Mouse (Mus musculus) c-Kit-positive CD71-positive TER-119-positive erythroid progenitor cells, embryonic 14.5 days (primary cell): ENCODE measurements around the gene Plpp3.

Experiments used
- DNase-seq: peaks from one replicate; pipeline ENCODE4 v3.0.0-alpha.2; 2013; ENCODE audit warnings: low spot score

The Plpp3 gene

GRCm38 (mm10) chr4:105190826-105191225, 33.7 kb downstream of the Plpp3 start:
- DNase-seq: no peak

DNA sequence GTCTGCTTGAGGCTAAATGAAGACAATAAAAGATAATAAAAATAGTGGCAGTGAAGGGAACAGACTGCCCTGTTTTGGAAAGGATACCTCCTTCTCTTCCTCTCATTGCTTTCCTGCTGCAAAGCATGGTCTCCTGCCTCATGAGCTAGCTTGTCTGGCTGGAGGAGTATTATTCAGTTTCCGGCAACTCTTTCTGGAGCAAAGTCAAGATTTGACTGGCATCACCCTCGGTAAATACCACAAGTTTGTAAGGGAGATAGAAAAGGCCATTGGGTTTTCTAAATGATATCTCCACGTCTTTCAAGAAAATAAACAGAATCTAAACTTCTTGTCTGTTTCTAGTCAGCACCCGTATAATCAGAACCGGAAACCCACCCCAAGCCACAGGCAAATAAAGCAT, 34.4 kb downstream of the Plpp3 start:
- no peak for DNase-seq

DNA sequence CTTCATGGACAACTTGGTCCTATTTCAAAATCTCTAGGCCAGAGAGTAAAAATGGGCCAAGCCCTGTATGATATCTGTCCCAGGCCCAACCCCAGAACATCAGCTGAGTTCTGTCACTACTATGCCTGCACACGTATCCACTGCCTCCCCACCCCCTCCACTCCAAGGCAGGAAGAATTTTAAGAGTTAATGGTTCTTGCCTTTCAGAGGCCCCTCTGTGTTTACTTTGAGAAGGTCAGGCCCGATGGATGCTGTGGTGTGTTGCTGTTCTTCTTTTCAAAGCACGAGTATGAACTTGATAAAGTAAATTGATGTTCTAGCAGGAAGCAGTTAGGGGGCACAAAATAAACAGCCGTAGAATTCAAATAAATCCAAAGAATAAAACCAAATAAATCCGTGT, 35.5 kb downstream of the Plpp3 start:
- DNase-seq: no peak

GRCm38 (mm10) chr4:105195256-105195655, 38.1 kb downstream of the Plpp3 start:
- no peak for DNase-seq

GRCm38 (mm10) chr4:105196099-105196498, 39.0 kb downstream of the Plpp3 start:
- DNase-seq: no peak

DNA sequence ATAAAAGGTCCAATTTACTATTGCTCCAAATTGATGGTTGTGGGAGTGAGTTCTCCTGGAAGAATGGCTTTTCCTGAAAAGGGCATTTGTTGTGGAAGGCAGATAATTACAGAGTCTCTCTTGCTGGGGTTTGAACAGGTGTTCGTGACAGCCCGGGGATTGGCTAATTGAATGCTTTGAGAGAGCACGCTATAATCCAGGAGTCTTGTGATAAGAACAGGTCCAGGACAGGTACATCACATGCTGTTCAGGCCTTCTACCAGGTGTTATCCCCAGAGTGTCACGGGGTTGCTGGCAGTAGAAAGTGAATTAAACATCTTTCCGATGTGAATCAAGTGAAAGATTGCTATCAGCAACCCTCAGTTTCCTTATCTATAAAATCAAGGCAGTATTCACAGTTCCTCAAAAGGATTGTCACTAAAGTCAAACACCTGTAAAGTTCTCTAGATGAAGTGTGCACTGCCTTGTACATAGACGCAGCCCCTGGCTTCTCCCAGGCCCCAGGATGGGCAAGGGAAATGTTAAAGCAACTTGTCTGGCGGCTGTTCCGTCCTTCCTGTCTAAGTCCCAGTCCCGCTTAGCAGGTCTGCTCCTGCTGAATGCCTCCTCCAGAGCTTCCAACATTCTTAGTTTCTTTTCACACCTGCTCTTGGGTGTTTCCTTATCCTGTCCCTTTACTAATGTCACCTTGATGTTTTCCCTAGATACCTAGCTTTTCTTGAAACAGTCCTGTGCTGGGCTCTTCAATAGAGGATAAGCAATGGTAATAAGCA, 40.0 kb downstream of the Plpp3 start:
- no peak for DNase-seq

- no peak for DNase-seq
Measured at GRCm38 (mm10) chr4:105198696-105199095, 41.5 kb downstream of the Plpp3 start.

DNA sequence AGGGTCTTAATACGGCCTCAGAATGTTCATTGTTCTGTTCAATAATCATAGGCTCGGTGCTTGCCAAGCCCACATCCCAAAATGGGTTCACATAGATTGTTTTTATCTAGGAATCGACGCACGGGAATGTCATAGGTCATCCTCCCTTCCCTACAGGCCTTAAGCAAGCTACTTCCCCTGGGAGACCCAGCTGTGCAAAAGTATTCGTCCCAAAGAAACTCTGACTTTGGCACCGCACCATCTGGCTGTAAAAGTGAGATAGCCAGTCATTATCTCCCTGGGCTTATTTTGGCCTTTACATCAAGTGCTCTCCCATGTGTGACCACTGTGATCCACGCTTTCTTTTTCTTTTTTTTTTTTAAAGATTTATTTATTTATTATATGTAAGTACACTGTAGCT, 42.2 kb downstream of the Plpp3 start:
- DNase-seq: no peak

DNA sequence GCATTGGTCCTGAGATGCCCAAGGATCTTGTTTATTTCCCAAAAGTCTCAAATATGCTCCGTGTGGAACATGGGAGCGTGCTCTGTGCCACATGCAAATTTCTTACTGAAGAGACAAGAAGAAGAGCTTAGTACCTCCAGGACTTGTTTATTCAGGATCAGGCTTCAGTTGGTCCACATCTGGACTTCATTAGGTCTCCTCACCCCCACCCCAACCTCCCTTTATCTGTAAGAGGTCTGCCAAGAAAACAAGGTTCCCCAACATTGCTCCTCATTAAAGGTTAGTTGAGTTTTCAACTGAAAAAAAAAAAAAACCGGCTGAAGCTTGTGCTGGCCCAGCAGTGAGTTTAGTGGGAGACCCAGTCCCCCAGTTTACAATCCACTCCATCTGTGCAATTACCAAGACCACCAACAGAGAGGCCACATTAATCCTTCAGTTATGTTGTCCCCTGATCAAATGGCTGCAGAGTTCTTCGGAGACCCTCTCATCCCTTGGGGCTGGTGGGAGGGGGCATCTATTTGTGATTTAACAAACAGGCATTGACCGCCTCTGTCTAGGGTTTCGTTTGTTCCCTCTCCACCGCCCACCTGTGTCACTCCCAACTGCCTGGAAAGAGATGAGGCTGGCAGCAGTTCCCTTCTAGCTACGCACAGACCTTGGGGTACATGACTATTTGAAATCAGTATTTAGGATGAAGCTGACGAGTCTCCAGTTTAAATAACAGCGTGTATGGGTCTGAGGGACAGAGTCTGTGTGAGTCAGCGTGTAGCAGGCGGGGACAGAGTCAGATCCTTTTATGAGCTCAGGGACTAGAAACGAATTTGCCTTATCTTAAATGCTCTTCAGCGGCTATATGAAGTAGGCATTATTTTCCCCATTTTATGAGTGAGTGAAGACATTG, 43.7 kb downstream of the Plpp3 start:
- no peak for DNase-seq

GRCm38 (mm10) chr4:105202439-105202838, 45.3 kb downstream of the Plpp3 start:
- no peak for DNase-seq

DNA sequence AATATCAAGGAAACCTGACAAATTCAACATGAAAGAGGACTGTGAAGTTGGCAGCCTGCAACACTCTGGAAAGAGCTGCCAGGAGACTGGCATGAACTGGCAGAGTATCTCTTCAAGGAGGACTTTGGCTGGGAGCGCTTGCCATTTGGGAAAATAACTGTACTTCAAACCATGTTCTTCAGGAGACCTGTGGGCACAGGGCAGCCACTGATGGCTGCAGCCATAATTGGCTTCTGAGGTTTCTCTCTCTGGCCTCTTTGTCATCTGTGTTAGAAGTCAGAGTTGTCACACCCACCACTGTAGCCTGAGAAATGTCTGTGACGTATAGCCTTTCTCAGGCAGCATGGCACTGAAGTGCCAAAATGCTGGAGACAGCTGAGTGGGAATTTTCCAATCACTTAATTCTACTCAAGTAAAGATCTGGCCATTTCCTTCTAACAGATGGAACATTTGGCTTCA, 46.2 kb downstream of the Plpp3 start:
- no peak for DNase-seq

DNA sequence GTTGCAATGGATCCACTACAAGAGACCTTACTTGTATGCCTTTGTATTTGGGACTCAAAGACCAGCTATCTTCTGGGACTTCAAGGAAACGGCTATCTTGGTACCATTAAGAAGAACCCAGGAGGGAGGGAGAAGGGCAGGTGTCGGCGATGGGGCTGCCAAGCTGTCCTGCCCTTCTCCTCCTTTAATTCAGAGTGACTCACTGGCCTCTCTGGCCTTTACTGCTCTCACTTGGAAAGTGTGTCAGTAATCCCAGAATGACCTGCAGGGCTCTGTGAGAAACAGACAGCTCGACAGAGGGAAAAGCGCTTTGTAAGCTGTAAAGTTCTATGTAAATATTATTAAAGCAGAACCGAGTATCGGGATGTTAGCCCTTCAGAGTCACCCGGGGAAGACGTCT, 46.9 kb downstream of the Plpp3 start:
- DNase-seq: no peak

DNA sequence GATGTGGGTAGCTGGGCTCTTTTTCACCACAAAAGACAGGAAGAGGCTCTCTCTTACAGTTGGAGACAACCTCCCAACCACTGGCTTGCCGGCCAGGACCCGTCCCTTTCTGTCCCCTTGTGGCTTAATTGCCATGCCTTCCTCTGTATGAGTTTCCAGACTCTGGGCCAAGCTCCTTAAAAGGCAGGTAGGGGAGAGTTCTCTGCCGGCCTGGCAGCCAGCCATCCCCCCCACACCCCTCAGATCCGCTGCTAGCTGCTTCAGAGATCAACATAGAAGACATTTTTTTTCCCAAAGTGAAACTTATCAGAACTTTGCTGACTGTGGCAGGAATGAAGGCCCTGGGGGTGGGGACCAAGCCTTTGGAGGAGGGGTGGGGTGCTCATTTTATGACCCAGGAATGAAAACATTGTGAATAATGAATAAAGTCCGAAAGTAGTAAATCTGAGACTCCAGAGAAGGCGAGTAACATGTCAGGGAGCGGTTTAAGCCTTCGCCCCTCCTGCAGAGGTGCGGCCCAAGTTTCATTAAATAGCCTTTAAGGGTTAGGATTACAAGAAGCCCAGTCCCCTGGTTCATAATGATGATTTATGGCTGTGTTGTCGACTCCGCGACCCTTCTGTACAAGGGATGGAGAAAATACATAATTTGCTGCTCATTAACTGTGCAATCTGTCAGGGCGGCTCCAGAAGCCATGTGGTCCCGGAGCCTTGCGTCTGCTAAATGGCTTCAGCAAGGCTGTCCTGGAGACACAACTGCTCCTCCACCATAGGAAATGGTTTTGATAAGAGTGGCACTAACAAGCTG, 48.1 kb downstream of the Plpp3 start:
- DNase-seq: no peak

GRCm38 (mm10) chr4:105206102-105206501, 49.0 kb downstream of the Plpp3 start:
- no peak for DNase-seq

DNA sequence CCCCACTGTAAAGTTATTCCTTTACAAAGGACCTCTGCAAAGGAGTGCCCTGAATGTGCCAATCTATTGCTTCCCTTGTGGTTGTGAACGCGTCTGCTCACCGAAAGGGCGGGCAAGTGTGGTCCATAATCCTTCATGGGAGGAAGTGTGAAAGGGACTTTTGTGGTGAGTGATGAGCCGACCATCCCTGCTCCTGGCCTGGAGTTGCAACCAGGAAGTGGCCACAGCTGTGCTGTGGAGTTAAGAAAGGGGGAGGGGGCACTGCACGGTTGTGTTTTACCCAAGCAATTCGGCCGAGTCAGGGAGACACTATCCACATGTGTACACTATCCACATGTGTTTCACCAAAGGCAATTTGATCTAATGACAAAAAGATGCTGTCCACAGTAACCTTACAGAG, 49.8 kb downstream of the Plpp3 start:
- DNase-seq: no peak

- DNase-seq: no peak
Measured at GRCm38 (mm10) chr4:105207641-105208040, 50.5 kb downstream of the Plpp3 start.

DNA sequence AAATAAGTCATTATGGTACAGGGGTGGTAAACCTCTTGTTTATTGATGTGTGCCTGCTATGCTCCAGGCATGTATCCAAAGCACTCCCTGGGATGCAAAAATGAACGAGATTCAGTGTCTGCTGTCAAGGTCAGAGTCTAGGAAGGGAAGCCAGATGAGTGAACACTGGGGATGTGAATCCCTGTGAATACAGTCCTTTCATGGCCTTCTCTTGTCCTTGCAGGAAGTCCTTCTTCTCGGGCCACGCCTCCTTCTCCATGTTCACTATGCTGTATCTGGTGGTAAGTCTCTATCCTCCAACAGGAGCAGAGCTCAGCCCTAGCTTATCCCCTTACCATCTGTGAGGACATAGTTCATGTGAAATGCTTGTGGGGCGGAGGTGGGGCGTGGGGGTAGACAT, 51.8 kb downstream of the Plpp3 start:
- no peak for DNase-seq

- no peak for DNase-seq
Measured at GRCm38 (mm10) chr4:105213314-105213713, 56.2 kb downstream of the Plpp3 start.

DNA sequence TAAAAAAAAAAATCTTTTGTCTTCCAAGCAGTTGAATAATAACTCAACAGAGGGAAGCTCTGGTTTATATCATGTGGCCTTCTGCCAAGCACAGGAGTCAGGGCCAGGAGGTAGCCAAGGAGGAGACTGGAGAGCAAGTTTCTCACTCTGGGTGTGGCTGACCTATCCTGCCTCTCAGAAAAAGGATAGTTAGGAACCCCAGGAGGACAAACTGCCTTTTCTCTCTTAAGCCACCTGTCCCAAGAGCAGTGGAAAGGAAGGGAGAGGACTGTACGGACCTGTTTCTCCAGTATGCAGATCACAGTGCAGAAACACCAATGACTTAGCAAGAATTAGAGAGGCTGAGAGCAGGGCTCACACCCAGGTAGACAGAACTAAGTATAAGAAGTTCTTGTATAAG, 57.3 kb downstream of the Plpp3 start:
- DNase-seq: no peak

- DNase-seq: no peak
Measured at GRCm38 (mm10) chr4:105215726-105216410, 58.7 kb downstream of the Plpp3 start.

DNA sequence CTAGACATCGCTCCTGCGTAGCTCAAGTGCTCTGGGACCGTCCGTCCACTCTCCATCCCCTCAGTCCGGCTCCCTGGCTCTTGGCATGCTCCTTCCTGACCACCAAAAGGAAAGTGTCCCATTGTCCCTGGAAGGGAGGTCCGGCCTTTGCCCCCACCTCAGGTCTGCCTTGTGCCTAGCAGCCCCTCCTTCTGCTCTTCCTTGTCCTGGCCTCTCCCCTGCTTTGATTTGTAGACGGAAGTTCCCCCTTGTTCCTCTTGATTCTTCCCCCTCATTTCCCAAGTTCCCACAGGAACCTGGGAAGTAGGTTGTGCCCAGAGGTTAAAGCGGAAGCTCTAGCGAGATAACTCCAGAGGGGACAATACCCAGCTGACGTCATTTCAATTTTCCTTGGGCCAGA, 61.1 kb downstream of the Plpp3 start:
- no peak for DNase-seq

GRCm38 (mm10) chr4:105219316-105219715, 62.2 kb downstream of the Plpp3 start:
- no peak for DNase-seq
